In the genomic region with DNA sequence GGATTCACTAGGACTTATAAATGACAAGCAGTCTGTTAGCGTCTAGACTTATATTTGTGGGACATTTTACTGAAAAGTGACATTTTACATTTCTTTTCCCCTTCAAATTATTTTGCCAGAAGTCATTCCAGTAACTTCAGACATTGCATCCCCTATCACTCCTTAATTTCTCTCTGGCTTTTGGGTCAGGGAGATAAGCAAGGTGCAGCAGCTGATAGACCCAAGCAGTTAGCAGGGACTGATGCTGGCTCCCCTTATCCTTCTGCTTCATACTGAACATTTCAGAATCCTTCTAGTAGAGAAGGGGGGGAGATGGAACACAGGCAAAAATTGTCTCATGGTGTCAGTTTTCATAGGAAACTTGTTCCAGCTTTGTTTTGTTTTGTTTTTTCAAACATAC, we compare ENCODE assay signal across 30 mouse cellular contexts. TPM values are rescaled to one million over a fixed set of nuclear protein-coding genes. Genes with fewer than 3 reads are reported as not detected.
DNase-seq lines count a peak whose midpoint lies in the region; ATAC-seq and TF ChIP-seq lines count a peak whose summit lies in the region.
"Had no signal": no experiment of that assay in that cellular context is flagged by ENCODE, and none has a peak within 500 bp of the region (broad histone marks: within the 10 kb centered on the region; RNA-seq: fewer than 3 reads in every experiment).

No protein-coding gene starts in this region.

- ATAC-seq in erythroid progenitor cell, adult 5-6 weeks (replicated peaks; ENCODE audit: low FRiP score, poor library complexity, severe bottlenecking), result peak; percentile 93
- peak; percentile 91 for ATAC-seq in liver, embryonic 14.5 days (ENCODE audit: insufficient read depth)
- ATAC-seq in megakaryocyte-erythroid progenitor cell, adult 5-6 weeks (replicated peaks; ENCODE audit: low FRiP score, low TSS enrichment, poor library complexity, severe bottlenecking), result peak; percentile 66
- no peak for ATAC-seq in kidney, embryonic 14.5 days (ENCODE audit: low FRiP score, low TSS enrichment)
- ATAC-seq: hindbrain, postnatal 0 days; intestine, embryonic 15.5 days; lung, postnatal 0 days had no signal

- no peaks in the 10 kb centered on the region for H3K36me3 ChIP-seq in liver, embryonic 14.5 days (replicated peaks; ENCODE audit: control insufficient read depth, insufficient read depth, low read depth)
- H3K36me3 ChIP-seq in limb, embryonic 10.5 days, result no peaks in the 10 kb centered on the region
- no peaks in the 10 kb centered on the region for H3K36me3 ChIP-seq in kidney, embryonic 14.5 days (ENCODE audit: control insufficient read depth, insufficient read depth, low read length)
- H3K36me3 ChIP-seq: forebrain, embryonic 10.5 days; forebrain, embryonic 15.5 days; heart, embryonic 10.5 days; heart, embryonic 15.5 days; hindbrain, embryonic 12.5 days; intestine, embryonic 15.5 days; limb, embryonic 12.5 days; neural tube, embryonic 15.5 days had no signal

- H3K4me3 ChIP-seq in liver, embryonic 14.5 days (ENCODE audit: insufficient read depth in 1 of 2, low read depth in 2 of 2, low read length in 2 of 2), result no peak overlapping the region
- H3K4me3 ChIP-seq in limb, embryonic 10.5 days, result no peak overlapping the region
- H3K4me3 ChIP-seq in kidney, embryonic 14.5 days (ENCODE audit: low read length), result no peak overlapping the region
- H3K4me3 ChIP-seq: forebrain, embryonic 10.5 days; forebrain, embryonic 15.5 days; heart, embryonic 10.5 days; heart, embryonic 15.5 days; hindbrain, embryonic 12.5 days; intestine, embryonic 15.5 days; limb, embryonic 12.5 days; neural tube, embryonic 15.5 days had no signal

- H3K27ac ChIP-seq in liver, embryonic 14.5 days, result no peak overlapping the region; the same call in 1 of the 2 replicates
- H3K27ac ChIP-seq in limb, embryonic 10.5 days, result no peak overlapping the region
- no peak overlapping the region for H3K27ac ChIP-seq in kidney, embryonic 14.5 days (ENCODE audit: low read depth, low read length)
- H3K27ac ChIP-seq: forebrain, embryonic 10.5 days; forebrain, embryonic 15.5 days; heart, embryonic 10.5 days; heart, embryonic 15.5 days; hindbrain, embryonic 12.5 days; hindbrain, postnatal 0 days; intestine, embryonic 15.5 days; kidney, postnatal 0 days; limb, embryonic 12.5 days; neural tube, embryonic 15.5 days had no signal

- peak overlapping the region; percentile 43 for H3K4me2 ChIP-seq in liver, embryonic 14.5 days (ENCODE audit: low read depth)
- no peak overlapping the region for H3K4me2 ChIP-seq in kidney, embryonic 14.5 days (replicated peaks; ENCODE audit: low read depth, low read length)
- H3K4me2 ChIP-seq: forebrain, embryonic 15.5 days; heart, embryonic 15.5 days; hindbrain, embryonic 12.5 days; intestine, embryonic 15.5 days; limb, embryonic 12.5 days; neural tube, embryonic 15.5 days had no signal

- peaks cover 23 to 29% of the 10 kb centered on the region in 2 experiments for H3K4me1 ChIP-seq in liver, embryonic 14.5 days (replicated peaks; ENCODE audit: control insufficient read depth in 2 of 2, insufficient read depth in 2 of 2, low read length in 1 of 2)
- no peaks in the 10 kb centered on the region for H3K4me1 ChIP-seq in limb, embryonic 10.5 days
- H3K4me1 ChIP-seq in kidney, embryonic 14.5 days (ENCODE audit: control insufficient read depth, insufficient read depth, low read length), result no peaks in the 10 kb centered on the region
- H3K4me1 ChIP-seq: heart, embryonic 10.5 days; heart, embryonic 15.5 days; intestine, embryonic 15.5 days; limb, embryonic 12.5 days had no signal

- no peak overlapping the region for H3K9ac ChIP-seq in liver, embryonic 14.5 days (replicated peaks)
- H3K9ac ChIP-seq in kidney, embryonic 14.5 days (ENCODE audit: low read depth, low read length), result no peak overlapping the region
- H3K9ac ChIP-seq: forebrain, embryonic 15.5 days; heart, embryonic 15.5 days; hindbrain, embryonic 12.5 days; intestine, embryonic 15.5 days; limb, embryonic 12.5 days; neural tube, embryonic 15.5 days had no signal

- no peak for TF ChIP-seq CTCF in liver, embryonic 14.5 days (IDR thresholded peaks at IDR 0.05; ENCODE audit: low read depth)

- peak; percentile 51 for DNase-seq in c-Kit-negative CD71-positive TER-119-positive erythroid progenitor cells, embryonic 14.5 days (ENCODE audit: low read depth, low spot score)
- DNase-seq in liver, embryonic 14.5 days (ENCODE audit: low read depth in 3 of 3, low spot score in 3 of 3), result peak; percentile 72 to 82 (median 76)
- DNase-seq in embryo, embryonic 10.5 days (ENCODE audit: low spot score), result no peak
- DNase-seq in limb, embryonic 10.5 days (ENCODE audit: low spot score), result no peak
- DNase-seq: cerebellum, adult 18-20 months; cerebellum, postnatal 25 days; gastrocnemius, postnatal 25 days; kidney, adult 2 months; kidney, postnatal 4 days; layer of hippocampus, postnatal 36 days; lung, adult 18-20 months; lung, postnatal 4 days; midbrain, embryonic 14.5 days; right cerebral cortex, postnatal 14 days; thymus, adult 18-20 months; thymus, postnatal 36 days had no signal

- peak; percentile 96 for TF ChIP-seq EP300 in liver, embryonic 14.5 days (IDR thresholded peaks at IDR 0.05; ENCODE audit: low read depth)

- no peaks in the 10 kb centered on the region for H3K9me3 ChIP-seq in liver, embryonic 14.5 days (ENCODE audit: control insufficient read depth, low read length)
- H3K9me3 ChIP-seq in limb, embryonic 10.5 days (replicated peaks), result no peaks in the 10 kb centered on the region
- H3K9me3 ChIP-seq in kidney, embryonic 14.5 days (ENCODE audit: control insufficient read depth, low read length), result no peaks in the 10 kb centered on the region
- H3K9me3 ChIP-seq: forebrain, embryonic 10.5 days; forebrain, embryonic 15.5 days; heart, embryonic 10.5 days; heart, embryonic 15.5 days; hindbrain, embryonic 12.5 days; intestine, embryonic 15.5 days; limb, embryonic 12.5 days; neural tube, embryonic 15.5 days had no signal

- WGBS in liver, embryonic 14.5 days (ENCODE audit: insufficient replicate concordance), result 82% methylated on average over 1 of the region's 1 CpGs
- 97% methylated on average over 1 of the region's 1 CpGs for WGBS in limb, embryonic 10.5 days
- 94% methylated on average over 1 of the region's 1 CpGs for whole genome bisulfite sequencing in kidney, embryonic 14.5 days

- no peaks in the 10 kb centered on the region for H3K27me3 ChIP-seq in liver, embryonic 14.5 days (ENCODE audit: control insufficient read depth, insufficient read depth, low read length)
- H3K27me3 ChIP-seq in limb, embryonic 10.5 days (ENCODE audit: low read depth, poor library complexity, severe bottlenecking), result no peaks in the 10 kb centered on the region
- H3K27me3 ChIP-seq in kidney, embryonic 14.5 days (ENCODE audit: control insufficient read depth, insufficient read depth, low read length), result no peaks in the 10 kb centered on the region
- H3K27me3 ChIP-seq: forebrain, embryonic 15.5 days; heart, embryonic 15.5 days; hindbrain, embryonic 12.5 days; intestine, embryonic 15.5 days; limb, embryonic 12.5 days; neural tube, embryonic 15.5 days had no signal

RNA-seq across cellular contexts. Expression of a gene that starts 22.9 kb away (rescaled TPM):
- total RNA-seq in erythroid progenitor cell, adult 5-6 weeks (2015; ENCODE audit: low replicate concordance), result 22.6 and 34.6 TPM in 2 replicates
- total RNA-seq in erythroid progenitor cell, adult 5-6 weeks (2017; ENCODE audit: low replicate concordance), result 7.6 and 10.6 TPM in 2 replicates
- polyA plus RNA-seq in liver, embryonic 14.5 days (2012; rRNA removed), result 1.9 and 2.4 TPM in 2 replicates
- 3.5 and 5.1 TPM in 2 replicates for polyA plus RNA-seq in liver, embryonic 14.5 days (2014; fragmentation: Nextera tagmentation; extraction: Ambion mirVana)
- total RNA-seq in megakaryocyte-erythroid progenitor cell, adult 5-6 weeks (2014; fragmentation: Nextera tagmentation), result 14.2 and 24.4 TPM in 2 replicates
- 12.0 and 16.1 TPM in 2 replicates for total RNA-seq in megakaryocyte-erythroid progenitor cell, adult 5-6 weeks (2017)
- polyA plus RNA-seq in limb, embryonic 10.5 days (2016; fragmentation: Nextera tagmentation; extraction: Ambion mirVana), result 0.55 and 0.91 TPM in 2 replicates
- 1.5 and 2.6 TPM in 2 replicates for polyA plus RNA-seq in kidney, embryonic 14.5 days (2014; fragmentation: Nextera tagmentation; extraction: Ambion mirVana)

Comparison
In these comparisons a context has a peak if more than half of its experiments do, and no peak if none do; other contexts are left out.
1. DNase-seq: peak in c-Kit-negative CD71-positive TER-119-positive erythroid progenitor cells, embryonic 14.5 days (single experiment) and liver, embryonic 14.5 days (3 of 3); none in embryo, embryonic 10.5 days (single experiment) and limb, embryonic 10.5 days (single experiment).